In genomic region chr10:87485721-87486620, GRCm38 (mm10) we compare ENCODE assay signal across 10 mouse cellular contexts. TPM values are rescaled to one million over a fixed set of nuclear protein-coding genes. Genes with fewer than 3 reads are reported as not detected.
A peak's percentile ranks its signal among the peaks of the same experiment; 100 is the strongest.
DNase-seq lines count a peak whose midpoint lies in the region; ATAC-seq lines count a peak whose summit lies in the region.
"Had no signal": no experiment of that assay in that cellular context is flagged by ENCODE, and none has a peak within 500 bp of the region (broad histone marks: within the 10 kb centered on the region; RNA-seq: fewer than 3 reads in every experiment).

No protein-coding gene starts in this region.

- no peaks in the 10 kb centered on the region for H3K36me3 ChIP-seq in intestine, embryonic 14.5 days (ENCODE audit: control insufficient read depth, insufficient read depth, low read length)
- no peaks in the 10 kb centered on the region for H3K36me3 ChIP-seq in limb, embryonic 13.5 days
- H3K36me3 ChIP-seq: liver, embryonic 15.5 days had no signal

- peaks cover 76% of the 10 kb centered on the region for H3K27me3 ChIP-seq in intestine, embryonic 14.5 days (replicated peaks; ENCODE audit: control insufficient read depth, insufficient read depth, low read length)
- peaks cover 89% of the 10 kb centered on the region for H3K27me3 ChIP-seq in limb, embryonic 13.5 days

- no peak overlapping the region for H3K27ac ChIP-seq in intestine, embryonic 14.5 days (ENCODE audit: low read depth)
- H3K27ac ChIP-seq in limb, embryonic 13.5 days: no peak overlapping the region
- H3K27ac ChIP-seq: liver, embryonic 15.5 days had no signal

- H3K9ac ChIP-seq in intestine, embryonic 14.5 days (ENCODE audit: low read length): no peak overlapping the region
- H3K9ac ChIP-seq in limb, embryonic 13.5 days: no peak overlapping the region
- H3K9ac ChIP-seq: liver, embryonic 15.5 days had no signal

- H3K4me1 ChIP-seq in intestine, embryonic 14.5 days (replicated peaks; ENCODE audit: control insufficient read depth, insufficient read depth, low read length): 0 out of 2 replicates have a peak, but pooled peaks cover 3% of the 10 kb centered on the region
- H3K4me1 ChIP-seq in limb, embryonic 13.5 days: peaks cover 12% of the 10 kb centered on the region
- H3K4me1 ChIP-seq: liver, embryonic 15.5 days had no signal

- no peaks in the 10 kb centered on the region for H3K9me3 ChIP-seq in intestine, embryonic 14.5 days (ENCODE audit: control insufficient read depth, low read length)
- no peaks in the 10 kb centered on the region for H3K9me3 ChIP-seq in limb, embryonic 13.5 days
- H3K9me3 ChIP-seq: liver, embryonic 15.5 days had no signal

- WGBS in intestine, embryonic 14.5 days: under 1% methylated on average over 33 of the region's 33 CpGs
- WGBS in limb, embryonic 13.5 days: under 1% methylated on average over 33 of the region's 33 CpGs

- peak; percentile 87 for ATAC-seq in intestine, embryonic 14.5 days (replicated peaks; ENCODE audit: low FRiP score, low TSS enrichment, low read depth)
- ATAC-seq in limb, embryonic 13.5 days (ENCODE audit: low FRiP score, low read depth): no peak

- peak; percentile 68 to 71 for DNase-seq in cerebellum, postnatal 10 days
- DNase-seq in cerebellum, adult 11 months: no peak
- DNase-seq in embryo, embryonic 10 days (ENCODE audit: low spot score): peak; percentile 81
- DNase-seq in intestine, embryonic 14.5 days (ENCODE audit: low spot score): peak; percentile 79
- peak; percentile 53 to 71 for DNase-seq in right cerebral cortex, adult 2 months (ENCODE audit: low spot score in 2 of 2)
- no peak for DNase-seq in thymus, postnatal 36 days
- DNase-seq in heart, postnatal 10 days: no peak

- H3K4me2 ChIP-seq in intestine, embryonic 14.5 days (ENCODE audit: low read length): peak overlapping the region; percentile 26
- peak overlapping the region; percentile 52 for H3K4me2 ChIP-seq in limb, embryonic 13.5 days (replicated peaks)
- H3K4me2 ChIP-seq: liver, embryonic 15.5 days had no signal

- intact Hi-C loops in heart, postnatal 10 days (cut with DNase I): no loop called here

- H3K4me3 ChIP-seq in intestine, embryonic 14.5 days (ENCODE audit: low read depth, low read length): 0 out of 2 replicates have a peak overlapping the region, but pooled peaks have one; percentile 10
- H3K4me3 ChIP-seq in limb, embryonic 13.5 days: peak overlapping the region; percentile 22
- H3K4me3 ChIP-seq: liver, embryonic 15.5 days had no signal

RNA-seq across cellular contexts. Expression of gene Ascl1, which starts 7.5 kb away (rescaled TPM):
- 18.9 and 20.1 TPM in 2 replicates for polyA plus RNA-seq in intestine, embryonic 14.5 days (2014; fragmentation: Nextera tagmentation; extraction: Ambion mirVana)
- polyA plus RNA-seq in limb, embryonic 13.5 days (2015; fragmentation: Nextera tagmentation; extraction: Ambion mirVana): 0.27 TPM in 1 of 2 replicates, not detected in the other
- total RNA-seq in heart, postnatal 10 days (2021): not detected
- polyA plus RNA-seq: C2C12 had no signal

RNA-seq across cellular contexts. Expression of gene Pah, which starts 35.6 kb away (rescaled TPM):
- 0.87 TPM in 1 of 2 replicates, not detected in the other for polyA plus RNA-seq in intestine, embryonic 14.5 days (2014; fragmentation: Nextera tagmentation; extraction: Ambion mirVana)
- polyA plus RNA-seq in limb, embryonic 13.5 days (2015; fragmentation: Nextera tagmentation; extraction: Ambion mirVana): 0.08 and 0.27 TPM in 2 replicates
- total RNA-seq in heart, postnatal 10 days (2021): not detected
- polyA plus RNA-seq: C2C12 had no signal

Comparison
In these comparisons a context has a peak if more than half of its experiments do, and no peak if none do; other contexts are left out.
1. DNase-seq: peak in cerebellum, postnatal 10 days (2 of 2), embryo, embryonic 10 days (single experiment), intestine, embryonic 14.5 days (single experiment) and right cerebral cortex, adult 2 months (2 of 2); none in cerebellum, adult 11 months (single experiment), thymus, postnatal 36 days (0 of 2) and heart, postnatal 10 days (0 of 2).
2. RNA of gene Ascl1, which starts 7.5 kb away (polyA plus RNA-seq): 18.9 to 20.1 TPM in intestine, embryonic 14.5 days; 0.27 TPM in limb, embryonic 13.5 days; every median in the first group is over 10 times any median in the second.